Comparison of ENCODE assay signal across 8 mouse cellular contexts in genomic region chr10:53581087-53581486, GRCm38 (mm10). TPM values are rescaled to one million over a fixed set of nuclear protein-coding genes. Genes with fewer than 3 reads are reported as not detected.
DNase-seq lines count a peak whose midpoint lies in the region; ATAC-seq lines count a peak whose summit lies in the region.

No protein-coding gene starts in this region.

- no peaks in the 10 kb centered on the region for H3K9me3 ChIP-seq in kidney, embryonic 15.5 days (replicated peaks)
- H3K9me3 ChIP-seq in hindbrain, embryonic 11.5 days (ENCODE audit: control insufficient read depth, low read length), result no peaks in the 10 kb centered on the region
- H3K9me3 ChIP-seq in midbrain, embryonic 12.5 days, result no peaks in the 10 kb centered on the region

- no peak overlapping the region for H3K27ac ChIP-seq in kidney, embryonic 15.5 days
- no peak overlapping the region for H3K27ac ChIP-seq in hindbrain, embryonic 11.5 days (ENCODE audit: low read depth, low read length)
- no peak overlapping the region for H3K27ac ChIP-seq in midbrain, embryonic 12.5 days (replicated peaks)

- H3K4me2 ChIP-seq in kidney, embryonic 15.5 days, result peak overlapping the region; percentile 76
- peak overlapping the region; percentile 36 for H3K4me2 ChIP-seq in hindbrain, embryonic 11.5 days (replicated peaks; ENCODE audit: low read depth, low read length)
- H3K4me2 ChIP-seq in midbrain, embryonic 12.5 days (replicated peaks), result peak overlapping the region; percentile 49

- H3K4me3 ChIP-seq in kidney, embryonic 15.5 days (replicated peaks), result peak overlapping the region; percentile 47
- H3K4me3 ChIP-seq in hindbrain, embryonic 11.5 days (ENCODE audit: low read depth, low read length), result peak overlapping the region; percentile 15; the same call in 1 of the 2 replicates
- H3K4me3 ChIP-seq in midbrain, embryonic 12.5 days, result peak overlapping the region; percentile 27

- H3K36me3 ChIP-seq in kidney, embryonic 15.5 days, result no peaks in the 10 kb centered on the region
- H3K36me3 ChIP-seq in hindbrain, embryonic 11.5 days (ENCODE audit: control insufficient read depth, insufficient read depth, low read length), result no peaks in the 10 kb centered on the region
- H3K36me3 ChIP-seq in midbrain, embryonic 12.5 days, result no peaks in the 10 kb centered on the region

- ATAC-seq in kidney, embryonic 15.5 days (replicated peaks; ENCODE audit: low FRiP score), result peak; percentile 73
- no peak; the same call in 1 of the 2 replicates for ATAC-seq in hindbrain, embryonic 11.5 days (ENCODE audit: low FRiP score)
- peak; percentile 73 for ATAC-seq in midbrain, embryonic 12.5 days (ENCODE audit: low FRiP score, low read depth)

- H3K27me3 ChIP-seq in kidney, embryonic 15.5 days, result no peaks in the 10 kb centered on the region
- H3K27me3 ChIP-seq in hindbrain, embryonic 11.5 days (ENCODE audit: control insufficient read depth, insufficient read depth, low read length), result no peaks in the 10 kb centered on the region
- H3K27me3 ChIP-seq in midbrain, embryonic 12.5 days, result no peaks in the 10 kb centered on the region

- intact Hi-C loops in gastrocnemius, postnatal 14 days (cut with DNase I; ENCODE audit: low total_unique reads), result no loop called here

- WGBS in kidney, embryonic 15.5 days, result 34% methylated on average over 11 of the region's 12 CpGs
- 27% methylated on average over 7 of the region's 12 CpGs for WGBS in hindbrain, embryonic 11.5 days
- WGBS in midbrain, embryonic 12.5 days, result 24% methylated on average over 8 of the region's 12 CpGs

- peak overlapping the region; percentile 47 for H3K9ac ChIP-seq in kidney, embryonic 15.5 days
- peak overlapping the region; percentile 20; the same call in 1 of the 2 replicates for H3K9ac ChIP-seq in hindbrain, embryonic 11.5 days (ENCODE audit: low read depth, low read length)
- peak overlapping the region; percentile 29; the same call in 1 of the 2 replicates for H3K9ac ChIP-seq in midbrain, embryonic 12.5 days (replicated peaks)

- no peak for DNase-seq in kidney, adult 11 months
- DNase-seq in embryo, embryonic 11 days, result peak; percentile 20
- no peak for DNase-seq in hindbrain, embryonic 11.5 days (ENCODE audit: low spot score)
- no peak for DNase-seq in ovary, adult 18-20 months (ENCODE audit: low spot score)
- no peak for DNase-seq in layer of hippocampus, adult 18-20 months (ENCODE audit: low spot score in 2 of 2)
- DNase-seq in gastrocnemius, postnatal 14 days, result no peak

- H3K4me1 ChIP-seq in kidney, embryonic 15.5 days, result peaks cover 12% of the 10 kb centered on the region
- H3K4me1 ChIP-seq in hindbrain, embryonic 11.5 days (replicated peaks; ENCODE audit: control insufficient read depth, insufficient read depth, low read length), result no peaks in the 10 kb centered on the region
- peaks cover 10% of the 10 kb centered on the region; the same call in 1 of the 2 replicates for H3K4me1 ChIP-seq in midbrain, embryonic 12.5 days

RNA-seq across cellular contexts. Expression of gene Asf1a, which starts 15.5 kb away (rescaled TPM):
- 109 and 127 TPM in 2 replicates for polyA plus RNA-seq in kidney, embryonic 15.5 days (2015; fragmentation: Nextera tagmentation; extraction: Ambion mirVana)
- 165 and 167 TPM in 2 replicates for polyA plus RNA-seq in hindbrain, embryonic 11.5 days (2014; fragmentation: Nextera tagmentation; extraction: Ambion mirVana)
- 164 and 166 TPM in 2 replicates for polyA plus RNA-seq in midbrain, embryonic 12.5 days (2016; fragmentation: Nextera tagmentation; extraction: Ambion mirVana)
- 10 to 100 TPM; 22.7 to 25.0 TPM for total RNA-seq in layer of hippocampus, adult 18-20 months (2021)
- total RNA-seq in gastrocnemius, postnatal 14 days (2021), result 10 to 100 TPM; 18.6 to 21.2 TPM

RNA-seq across cellular contexts. Expression of gene Mcm9, which starts 49.2 kb away (rescaled TPM):
- 11.3 and 12.3 TPM in 2 replicates for polyA plus RNA-seq in kidney, embryonic 15.5 days (2015; fragmentation: Nextera tagmentation; extraction: Ambion mirVana)
- 13.8 and 15.3 TPM in 2 replicates for polyA plus RNA-seq in hindbrain, embryonic 11.5 days (2014; fragmentation: Nextera tagmentation; extraction: Ambion mirVana)
- polyA plus RNA-seq in midbrain, embryonic 12.5 days (2016; fragmentation: Nextera tagmentation; extraction: Ambion mirVana), result 15.6 and 17.1 TPM in 2 replicates
- total RNA-seq in layer of hippocampus, adult 18-20 months (2021), result 1 to 10 TPM; 4.5 to 5.0 TPM
- 1 to 10 TPM; 2.0 to 2.2 TPM for total RNA-seq in gastrocnemius, postnatal 14 days (2021)
